In the genomic region with DNA sequence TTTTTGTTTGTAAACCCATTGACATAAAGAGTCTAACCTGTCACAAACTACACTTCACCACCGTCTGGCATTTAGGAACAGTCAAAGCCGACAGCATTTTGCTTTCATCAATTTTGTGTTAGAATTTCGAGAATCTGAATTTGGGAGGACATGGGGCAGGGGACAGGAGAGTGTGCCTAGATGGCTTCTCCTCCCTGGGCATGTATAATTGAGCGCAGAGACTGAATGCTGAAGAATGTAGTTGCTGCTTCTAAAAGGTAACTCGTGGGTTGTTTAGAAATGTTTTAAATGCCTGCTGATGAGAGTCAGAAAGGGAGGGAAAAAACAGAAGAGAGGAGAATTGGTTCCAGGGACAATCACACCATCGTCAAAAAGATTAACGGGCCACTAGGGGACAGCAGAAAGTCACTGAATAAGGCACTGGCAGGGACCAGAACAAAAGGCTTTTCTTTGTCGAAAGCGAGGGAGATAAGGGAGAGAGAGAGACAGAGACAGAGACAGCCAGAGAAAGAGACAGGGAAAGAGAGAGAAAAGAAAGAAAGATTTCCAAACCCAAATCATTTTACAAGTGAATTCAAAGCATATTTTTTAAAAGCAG, we compare ENCODE assay signal across 8 mouse cellular contexts.
DNase-seq lines count a peak whose midpoint lies in the region; ATAC-seq and TF ChIP-seq lines count a peak whose summit lies in the region.

No protein-coding gene starts in this region.

- H3K36me3 ChIP-seq in forebrain, embryonic 11.5 days (ENCODE audit: control insufficient read depth, insufficient read depth, low read length), result no peaks in the 10 kb centered on the region
- H3K36me3 ChIP-seq in hindbrain, postnatal 0 days (ENCODE audit: insufficient read depth, low read length), result no peaks in the 10 kb centered on the region
- H3K36me3 ChIP-seq in neural tube, embryonic 13.5 days, result no peaks in the 10 kb centered on the region

- no peak overlapping the region for H3K27ac ChIP-seq in forebrain, embryonic 11.5 days (ENCODE audit: low read depth, low read length)
- no peak overlapping the region for H3K27ac ChIP-seq in hindbrain, postnatal 0 days
- no peak overlapping the region for H3K27ac ChIP-seq in left cerebral cortex, adult 2 months
- no peak overlapping the region for H3K27ac ChIP-seq in neural tube, embryonic 13.5 days (replicated peaks)

- H3K4me3 ChIP-seq in forebrain, embryonic 11.5 days (ENCODE audit: low read depth, low read length), result no peak overlapping the region
- H3K4me3 ChIP-seq in hindbrain, postnatal 0 days (ENCODE audit: low read length), result no peak overlapping the region
- H3K4me3 ChIP-seq in left cerebral cortex, adult 2 months, result no peak overlapping the region
- H3K4me3 ChIP-seq in neural tube, embryonic 13.5 days, result no peak overlapping the region

- peak; percentile 65 for ATAC-seq in forebrain, embryonic 11.5 days (replicated peaks; ENCODE audit: low FRiP score)
- no peak for ATAC-seq in hindbrain, postnatal 0 days
- ATAC-seq in neural tube, embryonic 13.5 days (ENCODE audit: low read depth), result no peak; the same call in 1 of the 2 replicates

- peaks cover 10% of the 10 kb centered on the region; the same call in 1 of the 2 replicates for H3K4me1 ChIP-seq in forebrain, embryonic 11.5 days (replicated peaks; ENCODE audit: control insufficient read depth, insufficient read depth, low read length)
- H3K4me1 ChIP-seq in hindbrain, postnatal 0 days (ENCODE audit: insufficient read depth, low read length), result no peaks in the 10 kb centered on the region
- H3K4me1 ChIP-seq in neural tube, embryonic 13.5 days (replicated peaks), result peaks cover 14% of the 10 kb centered on the region

- H3K4me2 ChIP-seq in forebrain, embryonic 11.5 days (ENCODE audit: low read depth, low read length, severe bottlenecking), result 0 out of 2 replicates have a peak overlapping the region, but pooled peaks have one; percentile 15
- no peak overlapping the region for H3K4me2 ChIP-seq in hindbrain, postnatal 0 days (ENCODE audit: low read depth, low read length)
- H3K4me2 ChIP-seq in neural tube, embryonic 13.5 days, result peak overlapping the region; percentile 4; the same call in 1 of the 2 replicates

- H3K9me3 ChIP-seq in forebrain, embryonic 11.5 days (ENCODE audit: control insufficient read depth, low read length), result no peaks in the 10 kb centered on the region
- H3K9me3 ChIP-seq in hindbrain, postnatal 0 days (ENCODE audit: low read length), result no peaks in the 10 kb centered on the region
- no peaks in the 10 kb centered on the region for H3K9me3 ChIP-seq in neural tube, embryonic 13.5 days

- peak overlapping the region; percentile 17; the same call in 1 of the 2 replicates for H3K9ac ChIP-seq in forebrain, embryonic 11.5 days (ENCODE audit: low read length)
- no peak overlapping the region for H3K9ac ChIP-seq in hindbrain, postnatal 0 days (replicated peaks; ENCODE audit: low read length)
- no peak overlapping the region for H3K9ac ChIP-seq in neural tube, embryonic 13.5 days

- no peaks in the 10 kb centered on the region for H3K27me3 ChIP-seq in forebrain, embryonic 11.5 days (ENCODE audit: control insufficient read depth, insufficient read depth, low read length)
- no peaks in the 10 kb centered on the region for H3K27me3 ChIP-seq in hindbrain, postnatal 0 days (ENCODE audit: insufficient read depth, low read length)
- peaks cover 9% of the 10 kb centered on the region; the same call in 1 of the 2 replicates for H3K27me3 ChIP-seq in neural tube, embryonic 13.5 days

- DNase-seq in gastrocnemius, adult 18-20 months (ENCODE audit: low spot score), result peak; percentile 1
- no peak for DNase-seq in gastrocnemius, postnatal 10 days
- peak; percentile 82 for DNase-seq in adipocyte (ENCODE audit: low spot score)
- no peak for DNase-seq in forebrain, embryonic 11.5 days (ENCODE audit: low spot score)
- DNase-seq in hindbrain, postnatal 0 days (ENCODE audit: low spot score), result peak; percentile 74
- DNase-seq in left cerebral cortex, adult 2 months (ENCODE audit: extremely low spot score in 1 of 2, low spot score in 2 of 2), result peak in 1 of 2 experiments; percentile 13
- no peak for DNase-seq in spleen, postnatal 10 days (ENCODE audit: low spot score in 2 of 2)

- WGBS in forebrain, embryonic 11.5 days, result 9% methylated on average over 9 of the region's 9 CpGs
- 13% methylated on average over 9 of the region's 9 CpGs for WGBS in hindbrain, postnatal 0 days
- 7% methylated on average over 9 of the region's 9 CpGs for WGBS in neural tube, embryonic 13.5 days

- intact Hi-C loops in left cerebral cortex, adult 2 months (cut with DNase I), result loop anchor here (2.0 to 10.0 kb wide), 5 partner anchors 338 to 1307 kb away; no protein-coding TSS in a partner anchor

- TF ChIP-seq CTCF in hindbrain, postnatal 0 days (IDR thresholded peaks at IDR 0.05; ENCODE audit: low read depth), result peak; percentile 83
- TF ChIP-seq CTCF in left cerebral cortex, adult 2 months (IDR thresholded peaks at IDR 0.05), result peak; percentile 72

Comparison
In these comparisons a context has a peak if more than half of its experiments do, and no peak if none do; other contexts are left out.
1. DNase-seq: peak in gastrocnemius, adult 18-20 months (single experiment), adipocyte (single experiment) and hindbrain, postnatal 0 days (single experiment); none in gastrocnemius, postnatal 10 days (single experiment), forebrain, embryonic 11.5 days (single experiment) and spleen, postnatal 10 days (0 of 2).